Mouse (Mus musculus) cerebellum, adult 2 months (tissue): ENCODE measurements around the gene Slc6a6.

ENCODE experiments used
- CTCF ChIP-seq: fragments of 200-500 bp; IDR thresholded peaks from 2 replicates; pipeline ENCODE4 v1.5.1; 2011; ENCODE audit warnings: low read depth, mild to moderate bottlenecking, control low read depth, low read length, moderate library complexity, borderline replicate concordance; ENCODE audit not compliant: insufficient read depth
- POLR2A ChIP-seq: fragments of 200-500 bp; IDR thresholded peaks from 2 replicates; pipeline ENCODE4 v1.6.1; 2011; ENCODE audit warnings: low read length, control low read depth, borderline replicate concordance; ENCODE audit not compliant: insufficient read depth

DNA sequence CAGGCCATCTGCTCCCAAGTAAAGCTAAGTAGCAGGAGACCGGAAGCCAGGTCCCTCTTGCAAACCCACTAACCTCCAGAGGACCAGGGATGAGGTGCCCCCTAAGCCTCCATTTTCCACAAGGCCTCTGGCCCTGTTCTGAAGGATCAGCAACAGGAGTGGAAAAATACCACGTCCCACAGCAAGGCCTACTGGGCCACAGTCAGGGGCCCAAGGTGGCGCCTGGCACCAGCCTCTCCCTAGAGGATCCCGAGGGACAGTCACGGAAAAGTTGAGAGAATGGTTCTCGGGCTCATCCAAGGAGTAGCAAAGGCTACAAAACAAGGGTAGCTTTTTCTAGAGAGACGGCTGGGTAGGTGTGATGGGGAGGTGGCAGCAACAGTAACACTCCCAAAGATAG lies 53.6 kb downstream of the Slc6a6 start:
- TF ChIP-seq POLR2A (no peak), CTCF (no peak)
